Mouse (Mus musculus) kidney, postnatal 36 days (tissue): ENCODE measurements at regions not wholly inside any gene's neighbourhood (a gene's known extent, or its start where the extent isn't known, plus 50 kb on each side); places are given as distances from the start of the nearest gene placed in this dataset.

Source experiments
- DNase-seq, 2 experiments: peaks; one replicate each; pipeline ENCODE4 v3.0.0; 2021 to 2022; ENCODE audit warnings: mixed read lengths in 2 of 2

- no peak for DNase-seq
Measured at GRCm38 (mm10) chr16:79718230-79718629, 627.3 kb upstream of the Tmprss15 start.

- no peak for DNase-seq
Measured at GRCm38 (mm10) chr16:79692444-79692843, 601.5 kb upstream of the Tmprss15 start.

DNA sequence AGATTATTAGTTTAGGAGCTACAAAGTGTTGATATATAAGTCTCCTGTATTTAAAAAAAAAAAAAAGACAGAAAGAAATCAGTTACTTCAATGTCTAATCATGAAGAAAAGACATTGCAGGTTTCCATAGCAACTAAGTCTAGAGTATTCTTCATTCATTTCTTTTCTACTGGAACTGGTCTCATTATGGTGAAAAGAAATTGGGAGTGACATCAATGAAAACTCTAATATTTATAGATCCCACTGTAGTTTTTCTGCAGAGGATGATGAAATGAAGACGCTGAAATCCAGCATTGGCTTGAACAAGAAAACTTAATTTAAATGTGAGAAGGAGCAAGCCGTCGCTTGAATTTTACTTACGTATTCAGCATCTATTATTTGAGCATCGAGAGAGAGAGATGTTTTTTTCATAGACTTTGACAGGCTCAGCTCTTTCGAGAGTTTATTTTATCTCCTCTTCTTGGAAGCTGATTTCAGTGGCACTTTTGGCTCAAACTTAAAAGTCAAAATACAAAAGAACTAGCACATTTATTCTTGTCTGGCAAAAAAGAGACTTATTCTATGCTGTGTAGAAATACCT lies 560.4 kb upstream of the Tmprss15 start:
- DNase-seq = no peak

GRCm38 (mm10) chr16:79640898-79641297 lies 550.0 kb upstream of the Tmprss15 start:
- DNase-seq = no peak

GRCm38 (mm10) chr16:79627139-79627538 lies 536.2 kb upstream of the Tmprss15 start:
- DNase-seq = no peak

DNA sequence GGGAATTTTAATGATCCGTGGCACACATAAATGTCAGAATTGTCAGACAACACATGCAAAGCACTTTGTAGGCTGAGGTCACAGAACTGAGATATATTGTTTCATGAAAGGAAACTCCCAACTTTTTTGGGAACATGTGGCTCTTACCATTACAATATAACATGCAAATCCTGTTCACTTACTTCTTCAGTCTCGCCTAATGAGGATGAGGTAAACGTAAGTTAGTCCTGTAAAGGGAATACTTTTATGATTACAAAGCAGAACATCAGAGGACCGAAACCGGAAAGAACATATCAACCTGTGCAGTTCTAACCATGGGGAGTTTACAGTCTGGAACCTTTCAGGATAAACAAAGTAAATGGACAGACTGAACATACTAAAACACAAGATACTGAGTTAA lies 520.1 kb upstream of the Tmprss15 start:
- no peak for DNase-seq

- DNase-seq = no peak
Measured at GRCm38 (mm10) chr16:79590891-79591290, 500.0 kb upstream of the Tmprss15 start.

- DNase-seq = no peak
Measured at GRCm38 (mm10) chr16:79585745-79586144, 494.8 kb upstream of the Tmprss15 start.

GRCm38 (mm10) chr16:79570867-79571266 lies 480.0 kb upstream of the Tmprss15 start:
- no peak for DNase-seq

DNA sequence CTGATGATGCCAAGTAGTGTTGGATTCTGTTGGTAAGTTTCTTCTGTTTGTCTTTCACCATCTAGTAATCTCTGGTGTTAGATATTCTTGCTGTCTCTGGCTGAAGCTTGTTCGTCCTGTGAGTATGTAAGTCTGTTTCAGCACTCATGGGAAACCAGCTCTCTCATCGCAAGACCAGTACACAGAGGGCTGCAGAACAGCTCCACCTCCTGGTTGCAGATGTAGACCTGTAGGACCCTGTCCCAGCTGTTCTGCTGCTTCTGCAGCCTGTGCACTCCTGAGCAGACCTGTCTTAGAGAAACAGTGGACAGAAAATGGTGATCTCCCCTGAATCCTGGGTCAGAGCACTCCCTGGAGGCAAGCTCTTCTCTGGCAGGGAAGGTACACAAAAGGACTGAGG lies 443.5 kb upstream of the Tmprss15 start:
- DNase-seq = no peak

GRCm38 (mm10) chr16:79492493-79492892 lies 401.6 kb upstream of the Tmprss15 start:
- no peak for DNase-seq

- DNase-seq = no peak
Measured at GRCm38 (mm10) chr16:79450871-79451270, 360.0 kb upstream of the Tmprss15 start.

GRCm38 (mm10) chr16:79449732-79450131 lies 358.8 kb upstream of the Tmprss15 start:
- DNase-seq = no peak

GRCm38 (mm10) chr16:79407385-79407784 lies 316.5 kb upstream of the Tmprss15 start:
- DNase-seq = no peak

DNA sequence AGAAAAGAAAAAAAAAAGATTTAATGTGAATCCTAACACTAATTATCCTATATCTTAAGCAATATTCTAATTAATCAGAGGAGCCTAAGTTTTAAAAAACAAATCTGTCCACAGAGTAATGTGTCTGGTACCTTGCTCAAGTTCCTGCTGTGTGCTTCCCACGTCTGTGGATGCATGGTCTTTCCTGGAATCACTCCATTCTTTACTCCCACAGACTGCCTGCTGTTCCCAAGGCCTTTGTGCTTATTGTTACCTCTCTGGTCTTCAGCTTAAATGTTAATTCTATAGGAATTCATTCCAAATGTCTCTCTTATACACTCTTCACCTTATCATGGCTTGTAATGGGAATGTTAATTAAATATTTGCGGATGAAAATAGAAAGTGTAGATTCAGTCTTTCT lies 315.3 kb upstream of the Tmprss15 start:
- no peak for DNase-seq

DNA sequence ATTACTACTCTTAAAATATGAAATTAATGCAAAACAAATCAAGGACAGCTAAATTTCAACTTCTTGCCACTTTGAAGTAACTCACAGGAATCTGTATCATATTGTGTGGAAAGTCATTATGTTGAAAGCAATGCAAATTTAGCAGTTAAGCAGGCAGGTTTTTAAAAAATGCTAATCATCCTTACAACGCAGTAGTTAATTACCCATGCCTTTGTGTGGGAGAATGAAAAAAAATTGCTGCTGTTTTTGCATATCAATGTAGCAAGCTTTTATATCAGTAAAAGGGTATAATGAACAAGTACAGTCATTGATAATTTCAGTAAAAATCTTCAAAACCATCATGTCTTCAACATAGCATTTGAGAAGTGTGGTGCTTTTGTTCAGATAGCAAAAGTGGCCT lies 313.2 kb upstream of the Tmprss15 start:
- DNase-seq = no peak

DNA sequence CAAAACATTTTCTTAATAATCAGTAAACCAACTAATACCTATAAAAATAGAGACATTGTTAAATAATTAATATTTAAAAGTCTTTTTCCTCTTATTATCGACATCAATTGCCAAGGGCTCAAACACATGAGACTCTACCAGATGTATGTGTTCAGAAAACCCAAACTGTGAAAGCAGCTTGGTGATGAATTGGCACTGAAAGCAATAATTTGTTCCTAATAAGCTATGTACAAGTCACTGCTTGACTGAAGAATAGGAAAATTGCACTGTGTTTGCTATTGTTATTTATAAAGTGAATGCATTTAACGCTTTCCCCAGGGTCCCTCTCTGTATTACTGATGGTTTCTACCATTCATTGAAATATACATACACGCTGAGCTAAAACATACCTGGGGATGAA lies 309.2 kb upstream of the Tmprss15 start:
- no peak for DNase-seq

- no peak for DNase-seq
Measured at GRCm38 (mm10) chr16:79398476-79398875, 307.6 kb upstream of the Tmprss15 start.

DNA sequence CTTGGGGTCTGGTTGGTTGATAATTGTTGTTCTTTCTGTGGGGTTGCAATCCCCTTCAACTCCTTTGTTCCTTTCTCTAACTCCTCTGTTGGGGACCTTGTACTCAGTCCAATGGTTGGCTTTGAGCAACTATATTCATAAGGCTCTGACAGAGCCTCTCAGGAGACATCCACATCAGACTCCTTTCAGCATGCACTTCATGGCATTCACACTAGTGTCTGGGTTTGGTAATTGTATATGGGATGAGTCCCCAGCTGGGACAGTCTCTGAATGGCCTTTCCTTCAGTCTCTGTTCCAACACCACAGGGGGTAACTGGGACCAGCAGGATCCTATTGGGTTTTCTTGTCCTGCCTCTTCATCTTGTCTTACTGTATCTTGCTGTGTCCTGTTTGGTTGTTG lies 303.5 kb upstream of the Tmprss15 start:
- no peak for DNase-seq

- no peak for DNase-seq
Measured at GRCm38 (mm10) chr16:79386421-79386820, 295.5 kb upstream of the Tmprss15 start.

- no peak for DNase-seq
Measured at GRCm38 (mm10) chr16:79350127-79350526, 259.2 kb upstream of the Tmprss15 start.

DNA sequence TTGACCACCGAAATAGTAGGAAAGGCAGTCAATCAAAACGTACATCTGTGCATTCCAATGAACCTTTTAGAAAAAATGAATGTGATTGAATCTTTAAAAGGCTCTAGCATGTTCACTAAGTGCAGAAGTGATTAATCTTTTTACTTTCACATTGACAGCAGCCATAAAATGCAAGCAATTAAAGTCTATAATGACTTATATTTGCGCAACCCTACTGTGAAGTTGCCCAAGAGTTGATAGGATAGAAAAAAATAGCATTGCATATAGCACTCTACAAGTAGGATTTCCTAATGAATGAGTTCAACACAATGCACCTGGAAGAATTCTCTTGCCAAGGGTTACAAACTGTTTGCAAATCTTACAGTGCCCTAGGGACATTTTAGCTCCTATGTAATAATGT lies 251.6 kb upstream of the Tmprss15 start:
- no peak for DNase-seq

DNA sequence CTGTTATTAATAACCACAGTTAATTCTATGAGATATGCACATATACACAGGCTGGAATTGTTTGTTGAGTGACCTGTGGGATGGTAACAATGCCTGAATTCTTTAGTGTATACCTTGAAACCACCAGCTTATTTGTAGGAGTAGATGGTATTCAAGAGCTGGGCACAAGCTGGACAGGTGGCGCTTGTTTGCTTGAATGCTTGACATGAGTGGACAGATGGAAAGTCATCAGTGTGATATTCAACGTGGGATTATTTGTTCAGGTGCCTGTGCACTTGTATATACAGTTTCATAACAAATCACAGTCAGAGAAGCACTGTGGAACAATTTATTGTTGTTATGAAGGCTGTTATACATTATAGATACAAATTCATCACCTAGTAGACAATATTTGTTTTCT lies 245.5 kb upstream of the Tmprss15 start:
- DNase-seq = no peak

GRCm38 (mm10) chr16:79336016-79336415 lies 245.1 kb upstream of the Tmprss15 start:
- DNase-seq = no peak

DNA sequence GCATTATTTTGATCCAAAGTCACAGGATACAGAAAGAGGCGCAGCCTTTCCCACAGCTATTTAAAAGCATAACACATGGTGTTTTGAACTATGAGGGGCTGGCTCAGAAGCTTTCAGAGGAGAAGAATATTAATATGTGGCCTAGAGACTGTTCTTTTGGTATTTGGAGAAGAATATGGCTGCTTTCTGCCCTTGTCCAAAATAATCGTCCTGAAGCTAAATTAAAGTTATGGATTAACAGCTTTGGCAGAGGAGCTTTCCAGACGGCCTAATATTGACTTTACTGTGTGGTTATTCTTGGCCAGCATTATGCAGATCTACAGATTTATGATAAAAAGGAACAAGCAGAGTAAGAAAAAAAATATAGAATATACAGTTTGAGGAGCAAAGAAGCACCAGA lies 222.4 kb upstream of the Tmprss15 start:
- no peak for DNase-seq

- no peak for DNase-seq
Measured at GRCm38 (mm10) chr16:79312702-79313101, 221.8 kb upstream of the Tmprss15 start.
